35 mouse cellular contexts compared by ENCODE assay signal in the genomic region with DNA sequence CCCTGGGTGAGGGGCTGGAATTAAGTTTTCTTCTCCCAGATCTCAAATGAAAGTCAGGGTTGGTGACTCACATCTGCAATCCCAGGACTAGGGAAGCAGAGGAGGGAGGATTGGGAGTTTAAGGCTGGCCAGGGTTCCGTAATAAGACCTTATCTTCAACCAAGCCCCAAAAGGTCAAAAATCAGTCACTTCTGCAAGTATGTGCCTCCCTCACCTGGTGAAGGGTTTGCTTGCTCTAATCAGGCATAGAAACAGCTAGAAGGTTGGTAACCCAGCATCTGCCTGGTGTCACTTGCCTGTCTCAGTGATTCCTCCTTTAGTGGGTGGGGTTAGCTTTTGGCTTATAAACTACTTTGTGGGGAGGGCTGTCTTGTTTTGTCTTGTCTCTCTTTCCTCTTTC. TPM values are rescaled to one million over a fixed set of nuclear protein-coding genes. Genes with fewer than 3 reads are reported as not detected.
DNase-seq lines count a peak whose midpoint lies in the region; ATAC-seq and TF ChIP-seq lines count a peak whose summit lies in the region.
"Had no signal": no experiment of that assay in that cellular context is flagged by ENCODE, and none has a peak within 500 bp of the region (broad histone marks: within the 10 kb centered on the region; RNA-seq: fewer than 3 reads in every experiment).

No protein-coding gene starts in this region.

- no peak overlapping the region for H3K9ac ChIP-seq in MEL (ENCODE audit: control insufficient read depth, low read depth, low read length, poor library complexity, severe bottlenecking)
- no peak overlapping the region for H3K9ac ChIP-seq in intestine, embryonic 16.5 days (ENCODE audit: low read depth, low read length)
- H3K9ac ChIP-seq: embryonic facial prominence, embryonic 13.5 days; forebrain, embryonic 15.5 days; heart, embryonic 13.5 days; hindbrain, embryonic 14.5 days; limb, embryonic 12.5 days; liver, embryonic 15.5 days; lung, embryonic 14.5 days; neural tube, embryonic 12.5 days had no signal

- no peak for TF ChIP-seq EP300 in MEL (IDR thresholded peaks at IDR 0.05; ENCODE audit: low read depth in 1 of 2, low read length in 2 of 2)

- 46% methylated on average over 1 of the region's 1 CpGs for WGBS in intestine, embryonic 16.5 days

- peaks cover 7 to 11% of the 10 kb centered on the region in 2 experiments for H3K27me3 ChIP-seq in MEL (ENCODE audit: control insufficient read depth in 1 of 2, insufficient read depth in 2 of 2, low read length in 2 of 2)
- H3K27me3 ChIP-seq in intestine, embryonic 16.5 days (replicated peaks; ENCODE audit: control insufficient read depth, insufficient read depth, low read length), result peaks cover 13% of the 10 kb centered on the region; the same call in 1 of the 2 replicates

- no peak overlapping the region for H3K4me3 ChIP-seq in MEL (ENCODE audit: control insufficient read depth in 1 of 2, insufficient read depth in 1 of 2, low read depth in 2 of 2, low read length in 2 of 2)
- H3K4me3 ChIP-seq in intestine, embryonic 16.5 days (ENCODE audit: low read length), result no peak overlapping the region
- H3K4me3 ChIP-seq: embryonic facial prominence, embryonic 13.5 days; forebrain, embryonic 10.5 days; forebrain, embryonic 15.5 days; gastrocnemius, adult 2 months; heart, embryonic 13.5 days; left cerebral cortex, adult 2 months; limb, embryonic 12.5 days; liver, embryonic 15.5 days; neural tube, embryonic 12.5 days had no signal

- no peaks in the 10 kb centered on the region for H3K9me3 ChIP-seq in MEL (replicated peaks; ENCODE audit: insufficient read depth, low read length)
- no peaks in the 10 kb centered on the region for H3K9me3 ChIP-seq in intestine, embryonic 16.5 days (ENCODE audit: control insufficient read depth, low read length)
- H3K9me3 ChIP-seq: embryonic facial prominence, embryonic 13.5 days; forebrain, embryonic 10.5 days; forebrain, embryonic 15.5 days; heart, embryonic 13.5 days; limb, embryonic 12.5 days; liver, embryonic 15.5 days; neural tube, embryonic 12.5 days had no signal

- TF ChIP-seq RAD21 in MEL (IDR thresholded peaks at IDR 0.05; ENCODE audit: low read depth, low read length), result no peak

- H3K4me2 ChIP-seq in intestine, embryonic 16.5 days (ENCODE audit: low read depth, low read length), result no peak overlapping the region
- H3K4me2 ChIP-seq: embryonic facial prominence, embryonic 13.5 days; forebrain, embryonic 15.5 days; heart, embryonic 13.5 days; hindbrain, embryonic 14.5 days; limb, embryonic 12.5 days; liver, embryonic 15.5 days; lung, embryonic 14.5 days; midbrain, embryonic 11.5 days; neural tube, embryonic 12.5 days had no signal

- H3K27ac ChIP-seq in MEL (ENCODE audit: control insufficient read depth, low read depth, low read length), result no peak overlapping the region
- no peak overlapping the region for H3K27ac ChIP-seq in intestine, embryonic 16.5 days (ENCODE audit: low read length)
- H3K27ac ChIP-seq: embryonic facial prominence, embryonic 13.5 days; forebrain, embryonic 10.5 days; forebrain, embryonic 15.5 days; gastrocnemius, adult 2 months; heart, embryonic 13.5 days; hindbrain, embryonic 14.5 days; left cerebral cortex, adult 2 months; limb, embryonic 12.5 days; liver, embryonic 15.5 days; neural tube, embryonic 12.5 days had no signal

- intact Hi-C loops in gastrocnemius, postnatal 36 days (cut with DNase I), result no loop called here

- peak; percentile 55 for DNase-seq in adrenal gland, adult 2 months
- DNase-seq in adrenal gland, postnatal 25 days, result no peak
- peak; percentile 27 for DNase-seq in MEL (ENCODE audit: low read depth, low spot score)
- DNase-seq in thymus, postnatal 0 days (ENCODE audit: low spot score), result no peak
- no peak for DNase-seq in gastrocnemius, postnatal 36 days
- no peak for DNase-seq in Muller cell, postnatal 12 days (ENCODE audit: inconsistent ontology term)
- DNase-seq: cerebellum, adult 18-20 months; cerebellum, postnatal 10 days; gastrocnemius, adult 2 months; heart, postnatal 10 days; kidney, adult 8-10 months; kidney, postnatal 10 days; layer of hippocampus, adult 9-11 months; lung, embryonic 14.5 days; lung, postnatal 14 days; right cerebral cortex, adult 18-20 months; right cerebral cortex, postnatal 4 days; thymus, postnatal 14 days had no signal

- TF ChIP-seq CTCF in MEL (IDR thresholded peaks at IDR 0.05 in 2 of 3, conservative IDR thresholded peaks at IDR 0.05 in 1 of 3; ENCODE audit: control insufficient read depth in 1 of 3, insufficient read depth in 1 of 3, low read depth in 2 of 3, low read length in 3 of 3, poor library complexity in 1 of 3, severe bottlenecking in 1 of 3), result no peak

- peaks cover 0 to 13% of the 10 kb centered on the region in 2 experiments; a peak in 2 of 4 replicates for H3K4me1 ChIP-seq in MEL (ENCODE audit: control insufficient read depth in 1 of 2, insufficient read depth in 2 of 2, low read length in 2 of 2)
- peaks cover 21% of the 10 kb centered on the region for H3K4me1 ChIP-seq in intestine, embryonic 16.5 days (ENCODE audit: control insufficient read depth, insufficient read depth, low read length)

- no peaks in the 10 kb centered on the region for H3K79me2 ChIP-seq in MEL (ENCODE audit: control insufficient read depth, insufficient read depth, low read length, poor library complexity)

- peak; percentile 34 for ATAC-seq in intestine, embryonic 16.5 days
- ATAC-seq: CD4-positive, CD25-positive, alpha-beta regulatory T cell, adult 4 months; forebrain, embryonic 15.5 days; inflammation-experienced regulatory T-cells, adult 6 months; midbrain, embryonic 16.5 days; Patski had no signal

- H3K36me3 ChIP-seq in MEL (ENCODE audit: control insufficient read depth in 1 of 2, insufficient read depth in 2 of 2, low read length in 2 of 2), result peaks cover 0 to 7% of the 10 kb centered on the region in 2 experiments; a peak in 2 of 4 replicates
- no peaks in the 10 kb centered on the region for H3K36me3 ChIP-seq in intestine, embryonic 16.5 days (ENCODE audit: control insufficient read depth, insufficient read depth, low read length)
- H3K36me3 ChIP-seq: embryonic facial prominence, embryonic 13.5 days; forebrain, embryonic 10.5 days; forebrain, embryonic 15.5 days; heart, embryonic 13.5 days; limb, embryonic 12.5 days; liver, embryonic 15.5 days; neural tube, embryonic 12.5 days had no signal

- TF ChIP-seq POLR2A in MEL (IDR thresholded peaks at IDR 0.05; ENCODE audit: control insufficient read depth in 1 of 2, insufficient read depth in 1 of 2, low read depth in 1 of 2, low read length in 2 of 2, poor library complexity in 1 of 2), result no peak

TF ChIP-seq in MEL, 35 proteins besides CTCF, POLR2A, EP300 and RAD21:
- TF ChIP-seq MYB (IDR thresholded peaks at IDR 0.05; ENCODE audit: low read depth, low read length) (no peak), ELF1 (IDR thresholded peaks at IDR 0.05; ENCODE audit: low read depth, low read length) (no peak), ZC3H11A (IDR thresholded peaks at IDR 0.05; ENCODE audit: low read depth, low read length) (no peak), MAZ (IDR thresholded peaks at IDR 0.05; ENCODE audit: low read depth, low read length) (no peak), KAT2A (conservative IDR thresholded peaks at IDR 0.05; ENCODE audit: low read depth, low read length) (no peak), BHLHE40 (IDR thresholded peaks at IDR 0.05; ENCODE audit: borderline replicate concordance, low read depth, low read length) (no peak), JUND (IDR thresholded peaks at IDR 0.05; ENCODE audit: low read depth, low read length) (no peak), RCOR1 (IDR thresholded peaks at IDR 0.05; ENCODE audit: low read depth, low read length) (no peak)

RNA-seq across cellular contexts. Expression of a gene that starts 4.0 kb away (rescaled TPM):
- total RNA-seq in adrenal gland, adult 2 months (2021), result 10 to 100 TPM; 46.6 to 50.2 TPM
- polyA plus RNA-seq in adrenal gland, adult 2 months (2012; rRNA removed), result 15.9 and 18.3 TPM in 2 replicates
- total RNA-seq in adrenal gland, postnatal 25 days (2021), result 30.9 and 47.0 TPM in 2 replicates
- not detected in 2 replicates for total RNA-seq in MEL (2012; rRNA removed)
- not detected for polyA plus RNA-seq in MEL (2012; ENCODE audit: insufficient read depth in 1 of 2, insufficient read length in 2 of 2, low read depth in 1 of 2, low replicate concordance in 2 of 2, missing spikeins in 1 of 2)
- polyA plus RNA-seq in intestine, embryonic 16.5 days (2015; fragmentation: Nextera tagmentation; extraction: Ambion mirVana), result 24.4 and 28.3 TPM in 2 replicates
- polyA plus RNA-seq in thymus, postnatal 0 days (2015; fragmentation: Nextera tagmentation; extraction: Ambion mirVana), result 0.66 and 1.1 TPM in 2 replicates
- total RNA-seq in gastrocnemius, postnatal 36 days (2021), result under 1 TPM; 0.15 to 0.31 TPM
- total RNA-seq: hematopoietic stem cell, adult 5-6 weeks; left cerebral cortex, postnatal 25 days had no signal
- polyA plus RNA-seq: inflammation-experienced regulatory T-cells, adult 6 months had no signal

Comparison
In these comparisons a context has a peak if more than half of its experiments do, and no peak if none do; other contexts are left out.
1. DNase-seq: peak in adrenal gland, adult 2 months (single experiment) and MEL (single experiment); none in adrenal gland, postnatal 25 days (single experiment), thymus, postnatal 0 days (single experiment), gastrocnemius, postnatal 36 days (0 of 2) and Muller cell, postnatal 12 days (single experiment).
2. RNA of a gene that starts 4.0 kb away (total RNA-seq): 46.6 to 50.2 TPM in adrenal gland, adult 2 months and 30.9 to 47.0 TPM in adrenal gland, postnatal 25 days; 0.15 to 0.31 TPM in gastrocnemius, postnatal 36 days and not detected in MEL; every median in the first group is over 10 times any median in the second.